9 mouse cellular contexts compared by ENCODE assay signal in the genomic region with DNA sequence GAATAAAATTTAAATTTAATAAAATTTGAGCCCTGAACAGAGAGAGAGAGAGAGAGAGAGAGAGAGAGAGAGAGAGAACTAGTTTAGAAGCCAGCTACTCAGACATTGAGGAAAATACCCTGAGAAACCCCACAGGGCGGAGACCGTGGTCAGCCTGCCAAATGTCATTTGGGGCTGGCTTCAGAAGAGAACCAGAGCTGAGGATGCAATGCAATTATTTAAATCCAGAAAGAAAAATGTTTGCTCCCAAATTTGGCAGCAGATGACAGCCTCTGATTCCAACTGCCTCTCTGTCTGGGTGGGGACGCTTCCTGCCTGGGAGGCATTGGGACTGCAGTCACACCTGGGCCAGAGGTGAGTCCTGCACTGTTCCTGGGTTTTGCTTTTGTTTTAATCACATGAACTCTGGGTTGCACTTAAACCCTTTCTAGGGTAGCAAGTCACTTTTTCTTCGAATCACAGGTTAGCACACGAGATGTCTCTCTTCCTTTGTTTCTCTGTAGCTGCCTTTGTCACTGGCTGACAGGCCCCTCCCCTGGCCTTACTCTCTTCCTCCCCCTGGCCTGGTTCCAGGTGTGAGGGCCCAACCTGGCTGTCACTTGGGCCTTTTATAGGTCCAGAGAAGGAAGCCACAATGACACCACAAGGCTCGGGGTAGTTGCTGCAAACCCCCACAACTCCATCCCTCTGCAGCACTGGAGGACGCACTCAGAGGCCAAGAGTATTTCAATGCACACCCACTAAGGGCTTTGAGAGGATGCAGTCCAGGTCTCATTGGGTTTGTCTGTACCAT. TPM values are rescaled to one million over a fixed set of nuclear protein-coding genes. Genes with fewer than 3 reads are reported as not detected.
A peak's percentile ranks its signal among the peaks of the same experiment; 100 is the strongest.
DNase-seq lines count a peak whose midpoint lies in the region; ATAC-seq and TF ChIP-seq lines count a peak whose summit lies in the region.
"Had no signal": no experiment of that assay in that cellular context is flagged by ENCODE, and none has a peak within 500 bp of the region (broad histone marks: within the 10 kb centered on the region; RNA-seq: fewer than 3 reads in every experiment).

No protein-coding gene starts in this region.

- H3K36me3 ChIP-seq in forebrain, embryonic 15.5 days, result no peaks in the 10 kb centered on the region
- peaks cover 31% of the 10 kb centered on the region for H3K36me3 ChIP-seq in forebrain, embryonic 10.5 days (replicated peaks)
- H3K36me3 ChIP-seq in midbrain, embryonic 12.5 days, result no peaks in the 10 kb centered on the region
- H3K36me3 ChIP-seq in midbrain, postnatal 0 days (ENCODE audit: insufficient read depth, low read length), result no peaks in the 10 kb centered on the region
- peaks cover 6% of the 10 kb centered on the region; the same call in 1 of the 2 replicates for H3K36me3 ChIP-seq in embryonic facial prominence, embryonic 13.5 days
- no peaks in the 10 kb centered on the region for H3K36me3 ChIP-seq in neural tube, embryonic 15.5 days

- H3K27me3 ChIP-seq in forebrain, embryonic 15.5 days, result no peaks in the 10 kb centered on the region
- no peaks in the 10 kb centered on the region for H3K27me3 ChIP-seq in forebrain, embryonic 10.5 days (ENCODE audit: poor library complexity, severe bottlenecking)
- no peaks in the 10 kb centered on the region for H3K27me3 ChIP-seq in midbrain, embryonic 12.5 days
- H3K27me3 ChIP-seq in midbrain, postnatal 0 days (ENCODE audit: insufficient read depth, low read length), result no peaks in the 10 kb centered on the region
- no peaks in the 10 kb centered on the region for H3K27me3 ChIP-seq in embryonic facial prominence, embryonic 13.5 days
- H3K27me3 ChIP-seq in neural tube, embryonic 15.5 days (replicated peaks), result no peaks in the 10 kb centered on the region

- WGBS in forebrain, embryonic 15.5 days, result 60% methylated on average over 7 of the region's 7 CpGs
- WGBS in forebrain, embryonic 10.5 days, result 77% methylated on average over 7 of the region's 7 CpGs
- 79% methylated on average over 7 of the region's 7 CpGs for WGBS in midbrain, embryonic 12.5 days
- WGBS in midbrain, postnatal 0 days, result 75% methylated on average over 7 of the region's 7 CpGs
- WGBS in embryonic facial prominence, embryonic 13.5 days, result 45% methylated on average over 7 of the region's 7 CpGs
- 77% methylated on average over 7 of the region's 7 CpGs for WGBS in neural tube, embryonic 15.5 days

- no peak for ATAC-seq in forebrain, embryonic 15.5 days (replicated peaks)
- no peak for ATAC-seq in midbrain, embryonic 12.5 days (ENCODE audit: low FRiP score, low read depth)
- ATAC-seq in midbrain, postnatal 0 days (ENCODE audit: low FRiP score), result no peak
- ATAC-seq in embryonic facial prominence, embryonic 13.5 days (ENCODE audit: insufficient number of reproducible peaks, insufficient read depth, low FRiP score, low TSS enrichment, low read depth), result no peak
- ATAC-seq in neural tube, embryonic 15.5 days (ENCODE audit: low FRiP score), result no peak

- H3K4me2 ChIP-seq in forebrain, embryonic 15.5 days (replicated peaks), result no peak overlapping the region
- H3K4me2 ChIP-seq in midbrain, embryonic 12.5 days (replicated peaks), result no peak overlapping the region
- no peak overlapping the region for H3K4me2 ChIP-seq in midbrain, postnatal 0 days (ENCODE audit: low read depth, low read length, poor library complexity, severe bottlenecking)
- peak overlapping the region; percentile 7; the same call in 1 of the 2 replicates for H3K4me2 ChIP-seq in embryonic facial prominence, embryonic 13.5 days
- no peak overlapping the region for H3K4me2 ChIP-seq in neural tube, embryonic 15.5 days

- H3K4me3 ChIP-seq in forebrain, embryonic 15.5 days, result no peak overlapping the region
- H3K4me3 ChIP-seq in forebrain, embryonic 10.5 days, result no peak overlapping the region
- no peak overlapping the region for H3K4me3 ChIP-seq in midbrain, embryonic 12.5 days
- H3K4me3 ChIP-seq in midbrain, postnatal 0 days (ENCODE audit: low read depth, low read length), result no peak overlapping the region
- no peak overlapping the region for H3K4me3 ChIP-seq in embryonic facial prominence, embryonic 13.5 days
- H3K4me3 ChIP-seq in neural tube, embryonic 15.5 days (replicated peaks), result no peak overlapping the region

- H3K9ac ChIP-seq in forebrain, embryonic 15.5 days (replicated peaks), result no peak overlapping the region
- H3K9ac ChIP-seq in midbrain, embryonic 12.5 days (replicated peaks), result no peak overlapping the region
- no peak overlapping the region for H3K9ac ChIP-seq in midbrain, postnatal 0 days (replicated peaks; ENCODE audit: low read length, poor library complexity, severe bottlenecking)
- H3K9ac ChIP-seq in embryonic facial prominence, embryonic 13.5 days, result no peak overlapping the region
- H3K9ac ChIP-seq in neural tube, embryonic 15.5 days (replicated peaks), result no peak overlapping the region

- no peaks in the 10 kb centered on the region for H3K9me3 ChIP-seq in forebrain, embryonic 15.5 days
- H3K9me3 ChIP-seq in forebrain, embryonic 10.5 days, result no peaks in the 10 kb centered on the region
- H3K9me3 ChIP-seq in midbrain, embryonic 12.5 days, result no peaks in the 10 kb centered on the region
- H3K9me3 ChIP-seq in midbrain, postnatal 0 days (ENCODE audit: low read length), result no peaks in the 10 kb centered on the region
- no peaks in the 10 kb centered on the region for H3K9me3 ChIP-seq in embryonic facial prominence, embryonic 13.5 days
- no peaks in the 10 kb centered on the region for H3K9me3 ChIP-seq in neural tube, embryonic 15.5 days (replicated peaks)

- no peak for DNase-seq in forebrain, embryonic 10.5 days (ENCODE audit: extremely low spot score, low spot score)
- DNase-seq in midbrain, postnatal 0 days (ENCODE audit: low spot score), result no peak
- DNase-seq in thymus, postnatal 36 days, result no peak
- DNase-seq in gastrocnemius, adult 8-10 months (ENCODE audit: low spot score in 2 of 2), result no peak
- DNase-seq: heart, postnatal 14 days had no signal

- peaks cover 17% of the 10 kb centered on the region for H3K4me1 ChIP-seq in forebrain, embryonic 15.5 days
- H3K4me1 ChIP-seq in forebrain, embryonic 10.5 days, result peaks cover 71% of the 10 kb centered on the region
- H3K4me1 ChIP-seq in midbrain, embryonic 12.5 days, result peaks cover 24% of the 10 kb centered on the region
- H3K4me1 ChIP-seq in midbrain, postnatal 0 days (ENCODE audit: insufficient read depth, low read length), result no peaks in the 10 kb centered on the region
- peaks cover 78% of the 10 kb centered on the region for H3K4me1 ChIP-seq in embryonic facial prominence, embryonic 13.5 days
- peaks cover 40% of the 10 kb centered on the region for H3K4me1 ChIP-seq in neural tube, embryonic 15.5 days

- H3K27ac ChIP-seq in forebrain, embryonic 15.5 days (replicated peaks), result 0 out of 2 replicates have a peak overlapping the region, but pooled peaks have one; percentile 21
- H3K27ac ChIP-seq in forebrain, embryonic 10.5 days, result no peak overlapping the region
- H3K27ac ChIP-seq in midbrain, embryonic 12.5 days (replicated peaks), result peak overlapping the region; percentile 30; the same call in 1 of the 2 replicates
- H3K27ac ChIP-seq in midbrain, postnatal 0 days (ENCODE audit: low read depth, low read length), result no peak overlapping the region
- H3K27ac ChIP-seq in embryonic facial prominence, embryonic 13.5 days, result peak overlapping the region; percentile 70
- peak overlapping the region; percentile 45; the same call in 1 of the 2 replicates for H3K27ac ChIP-seq in neural tube, embryonic 15.5 days (replicated peaks)

- TF ChIP-seq CTCF in midbrain, postnatal 0 days (IDR thresholded peaks at IDR 0.05), result no peak

RNA-seq across cellular contexts. Expression of a gene that starts 33.1 kb away (rescaled TPM):
- polyA plus RNA-seq in forebrain, embryonic 15.5 days (2015; fragmentation: Nextera tagmentation; extraction: Ambion mirVana), result 17.7 and 19.6 TPM in 2 replicates
- 24.7 and 25.2 TPM in 2 replicates for polyA plus RNA-seq in forebrain, embryonic 10.5 days (2016; fragmentation: Nextera tagmentation; extraction: Ambion mirVana)
- 47.9 and 60.8 TPM in 2 replicates for polyA plus RNA-seq in midbrain, embryonic 12.5 days (2016; fragmentation: Nextera tagmentation; extraction: Ambion mirVana)
- 53.6 and 57.5 TPM in 2 replicates for total RNA-seq in midbrain, postnatal 0 days (2014; rRNA removed)
- polyA plus RNA-seq in midbrain, postnatal 0 days (2015; fragmentation: Nextera tagmentation; extraction: Ambion mirVana), result 17.9 and 22.9 TPM in 2 replicates
- polyA plus RNA-seq in embryonic facial prominence, embryonic 13.5 days (2015; fragmentation: Nextera tagmentation; extraction: Ambion mirVana), result 30.5 and 33.3 TPM in 2 replicates
- 16.5 and 18.5 TPM in 2 replicates for polyA plus RNA-seq in neural tube, embryonic 15.5 days (2015; fragmentation: Nextera tagmentation; extraction: Ambion mirVana)
- 10 to 100 TPM in 3 of 4 experiments, 1 to 10 TPM in 1; 8.4 to 14.8 (median 13.9) TPM for total RNA-seq in gastrocnemius, adult 8-10 months (2022)

Comparison
In these comparisons a context has a peak if more than half of its experiments do, and no peak if none do; other contexts are left out.
1. H3K27ac ChIP-seq: peak in forebrain, embryonic 15.5 days (single experiment), midbrain, embryonic 12.5 days (single experiment), embryonic facial prominence, embryonic 13.5 days (single experiment) and neural tube, embryonic 15.5 days (single experiment); none in forebrain, embryonic 10.5 days (single experiment) and midbrain, postnatal 0 days (single experiment).